Mouse (Mus musculus) hindbrain, embryonic 10.5 days (tissue): ENCODE measurements around the gene Ppp2r2d. TPM values are rescaled to one million over a fixed set of nuclear protein-coding genes. Genes with fewer than 3 reads are reported as not detected.

Source experiments
- DNase-seq: peaks from one replicate; pipeline ENCODE4 v3.0.0-alpha.2; 2017; ENCODE audit warnings: low spot score
- H3K27ac ChIP-seq: fragments of 300-500 bp; sonication (generic); 2 replicates; pipeline ENCODE4 v1.5.1; 2016; ENCODE audit warnings: mild to moderate bottlenecking, moderate library complexity
- H3K27me3 ChIP-seq: fragments of 300-500 bp; sonication (generic); 2 replicates; pipeline ENCODE4 v1.6.1; 2016; ENCODE audit warnings: mild to moderate bottlenecking; ENCODE audit not compliant: poor library complexity, insufficient read depth, severe bottlenecking
- H3K36me3 ChIP-seq: fragments of 300-500 bp; sonication (generic); 2 replicates; pipeline ENCODE4 v1.6.1; 2016; ENCODE audit warnings: mild to moderate bottlenecking, moderate library complexity
- H3K4me1 ChIP-seq: fragments of 300-500 bp; sonication (generic); replicated peaks from 2 replicates; pipeline ENCODE4 v1.6.1; 2016; ENCODE audit warnings: mild to moderate bottlenecking
- H3K4me3 ChIP-seq: fragments of 300-500 bp; sonication (generic); 2 replicates; pipeline ENCODE4 v1.5.1; 2016; ENCODE audit warnings: mild to moderate bottlenecking, moderate library complexity
- H3K9me3 ChIP-seq: fragments of 300-500 bp; sonication (generic); 2 replicates; pipeline ENCODE4 v1.6.1; 2016; ENCODE audit warnings: mild to moderate bottlenecking, moderate library complexity
- WGBS: fragments of 180-500 bp; shearing (Covaris S2); methylation state at CpG from one replicate; pipeline ENCODE4 v1.1.7; 2016; 5-methylcytosine and 5-hydroxymethylcytosine counted together
- polyA plus RNA-seq: library from polyadenylated mRNA; unstranded; fragments of >200 nt; fragmentation: Nextera tagmentation; extraction: Ambion mirVana; gene quantifications from 2 replicates; pipeline ENCODE4 v1.2.1, GENCODE M21; 2016

The Ppp2r2d gene
- polyA plus RNA-seq, 1 experiment from 2014 or later: 60.1 TPM

GRCm38 (mm10) chr7:138872956-138873355, 27.1 kb downstream of the Ppp2r2d start:
- no peak for DNase-seq

GRCm38 (mm10) chr7:138875031-138875430, 29.2 kb downstream of the Ppp2r2d start:
- Histone ChIP-seq H3K9me3 (no peaks in the 10 kb centered on the region), H3K4me1 (no peaks in the 10 kb centered on the region), H3K36me3 (peaks cover 100% of the 10 kb centered on the region), H3K27me3 (no peaks in the 10 kb centered on the region), H3K4me3 (no peak overlapping the region), H3K27ac (no peak overlapping the region)
- DNase-seq: no peak
- WGBS: 92% methylated on average over 3 of the region's 3 CpGs

More at GRCm38 (mm10) chr7:138872956-138873355, 27.1 kb downstream of the Ppp2r2d start:
- H3K9me3 ChIP-seq: no peaks in the 10 kb centered on the region
- no peaks in the 10 kb centered on the region for H3K4me1 ChIP-seq
- peaks cover 100% of the 10 kb centered on the region for H3K36me3 ChIP-seq
- H3K4me3 ChIP-seq: no peak overlapping the region
- no peak overlapping the region for H3K27ac ChIP-seq
- no peaks in the 10 kb centered on the region for H3K27me3 ChIP-seq
- 88% methylated on average over 3 of the region's 3 CpGs for WGBS

- H3K27me3 ChIP-seq: no peaks in the 10 kb centered on the region
- no peaks in the 10 kb centered on the region for H3K9me3 ChIP-seq
- H3K36me3 ChIP-seq: peaks cover 85% of the 10 kb centered on the region
- H3K27ac ChIP-seq: no peak overlapping the region
- 97% methylated on average over 3 of the region's 3 CpGs for WGBS
- DNase-seq: no peak
- no peak overlapping the region for H3K4me3 ChIP-seq
- no peaks in the 10 kb centered on the region for H3K4me1 ChIP-seq
Observed at GRCm38 (mm10) chr7:138883724-138884123, 37.8 kb downstream of the Ppp2r2d start.

GRCm38 (mm10) chr7:138885365-138886289, 39.7 kb downstream of the Ppp2r2d start:
- Histone ChIP-seq H3K36me3 (peaks cover 69% of the 10 kb centered on the region), H3K9me3 (no peaks in the 10 kb centered on the region), H3K4me1 (no peaks in the 10 kb centered on the region), H3K4me3 (no peak overlapping the region), H3K27ac (no peak overlapping the region), H3K27me3 (no peaks in the 10 kb centered on the region)
- no peak for DNase-seq
- 89% methylated on average over 13 of the region's 13 CpGs for WGBS

GRCm38 (mm10) chr7:138898122-138898521, 52.2 kb downstream of the Ppp2r2d start:
- Histone ChIP-seq H3K9me3 (no peaks in the 10 kb centered on the region), H3K36me3 (peaks cover 78% of the 10 kb centered on the region), H3K27me3 (no peaks in the 10 kb centered on the region), H3K4me1 (no peaks in the 10 kb centered on the region), H3K4me3 (no peak overlapping the region), H3K27ac (no peak overlapping the region)
- 80% methylated on average over 2 of the region's 2 CpGs for whole genome bisulfite sequencing
- no peak for DNase-seq

- no peaks in the 10 kb centered on the region for H3K4me1 ChIP-seq
- no peaks in the 10 kb centered on the region for H3K27me3 ChIP-seq
- WGBS: 88% methylated on average over 4 of the region's 4 CpGs
- H3K4me3 ChIP-seq: no peak overlapping the region
- H3K27ac ChIP-seq: no peak overlapping the region
- H3K36me3 ChIP-seq: peaks cover 72% of the 10 kb centered on the region
- no peaks in the 10 kb centered on the region for H3K9me3 ChIP-seq
- no peak for DNase-seq
Observed at GRCm38 (mm10) chr7:138898743-138899142, 52.9 kb downstream of the Ppp2r2d start.

- Histone ChIP-seq H3K4me1 (peaks cover 30% of the 10 kb centered on the region), H3K27ac (no peak overlapping the region), H3K27me3 (no peaks in the 10 kb centered on the region), H3K9me3 (no peaks in the 10 kb centered on the region), H3K4me3 (no peak overlapping the region), H3K36me3 (peaks cover 23% of the 10 kb centered on the region)
- 85% methylated on average over 7 of the region's 7 CpGs for WGBS
- no peak for DNase-seq
Observed at GRCm38 (mm10) chr7:138903886-138904435, 58.1 kb downstream of the Ppp2r2d start.

GRCm38 (mm10) chr7:138906441-138906840, 60.6 kb downstream of the Ppp2r2d start:
- Histone ChIP-seq H3K4me3 (peak overlapping the region; percentile 78), H3K4me1 (peaks cover 46% of the 10 kb centered on the region), H3K9me3 (no peaks in the 10 kb centered on the region), H3K27ac (peak overlapping the region; percentile 95), H3K36me3 (peaks cover 3% of the 10 kb centered on the region), H3K27me3 (peaks cover 13% of the 10 kb centered on the region)
- no peak for DNase-seq
- WGBS: 87% methylated on average over 1 of the region's 1 CpGs

GRCm38 (mm10) chr7:138907043-138907442, 61.2 kb downstream of the Ppp2r2d start:
- Histone ChIP-seq H3K27ac (peak overlapping the region; percentile 95), H3K27me3 (peaks cover 15% of the 10 kb centered on the region), H3K36me3 (peaks cover 3% of the 10 kb centered on the region), H3K4me3 (peak overlapping the region; percentile 78), H3K9me3 (no peaks in the 10 kb centered on the region), H3K4me1 (peaks cover 46% of the 10 kb centered on the region)
- WGBS: 13% methylated on average over 7 of the region's 7 CpGs
- peak; percentile 49 for DNase-seq

GRCm38 (mm10) chr7:138907976-138908375, 62.1 kb downstream of the Ppp2r2d start:
- 52% methylated on average over 5 of the region's 5 CpGs for WGBS
- Histone ChIP-seq H3K4me3 (peak overlapping the region; percentile 78), H3K4me1 (peaks cover 46% of the 10 kb centered on the region), H3K36me3 (peaks cover 3% of the 10 kb centered on the region), H3K27ac (peak overlapping the region; percentile 95), H3K9me3 (no peaks in the 10 kb centered on the region), H3K27me3 (peaks cover 15% of the 10 kb centered on the region)
- DNase-seq: peak; percentile 12

- peaks cover 46% of the 10 kb centered on the region for H3K4me1 ChIP-seq
- no peak for DNase-seq
- H3K27me3 ChIP-seq: peaks cover 15% of the 10 kb centered on the region
- peak overlapping the region; percentile 95 for H3K27ac ChIP-seq
- peak overlapping the region; percentile 78 for H3K4me3 ChIP-seq
- H3K9me3 ChIP-seq: no peaks in the 10 kb centered on the region
- 3% methylated on average over 10 of the region's 10 CpGs for WGBS
- peaks cover 3% of the 10 kb centered on the region for H3K36me3 ChIP-seq
Observed at GRCm38 (mm10) chr7:138908768-138909276, 62.9 kb downstream of the Ppp2r2d start.

GRCm38 (mm10) chr7:138909277-138910192, 63.7 kb downstream of the Ppp2r2d start, which contains the start of gene Bnip3:
TSS of gene Bnip3 (minus strand) at chr7:138909519.
- peaks cover 15% of the 10 kb centered on the region for H3K27me3 ChIP-seq
- H3K4me1 ChIP-seq: peaks cover 46% of the 10 kb centered on the region
- H3K9me3 ChIP-seq: no peaks in the 10 kb centered on the region
- peak; percentile 95 for DNase-seq
- H3K36me3 ChIP-seq: peaks cover 3% of the 10 kb centered on the region
- H3K4me3 ChIP-seq: peak within 1 kb of the TSS; percentile 78
- peak within 1 kb of the TSS; percentile 95 for H3K27ac ChIP-seq
- WGBS: under 1% methylated on average over 66 of the region's 66 CpGs
